Mouse (Mus musculus) left cerebral cortex, adult 9 months (tissue): Measurements from ENCODE around the gene Dip2c.

Experiments used
- DNase-seq, 2 experiments: peaks; one replicate each; pipeline ENCODE4 v3.0.0; 2022; ENCODE audit warnings: low spot score in 2 of 2

Dip2c gene

DNA sequence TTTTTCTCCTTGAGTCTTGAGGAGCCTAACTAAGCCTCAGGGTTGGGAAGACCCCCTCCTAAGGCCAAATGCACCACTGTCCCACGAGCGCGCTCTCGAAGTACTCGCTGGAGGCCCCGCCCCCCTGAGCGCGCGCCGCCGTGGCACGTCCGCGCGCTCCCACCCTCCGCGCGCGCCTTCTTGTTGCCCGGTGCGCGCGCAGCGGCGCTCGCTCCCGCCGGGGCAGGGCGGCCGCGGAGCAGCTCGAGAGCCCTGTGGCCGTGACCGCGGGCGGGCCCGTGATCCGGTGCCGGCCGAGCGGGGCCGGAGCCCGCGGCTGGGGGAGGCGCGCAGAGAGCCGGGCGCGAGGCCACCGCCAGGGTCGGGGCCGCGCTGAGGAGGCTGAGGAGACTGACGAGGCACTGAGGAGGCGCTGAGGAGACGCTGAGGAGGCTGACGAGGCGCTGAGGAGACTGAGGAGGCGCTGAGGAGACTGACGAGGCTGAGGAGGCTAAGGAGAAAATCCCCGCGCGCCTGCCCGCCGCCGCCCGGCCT, at the start of gene Dip2c:
Gene Dip2c, plus strand, starts transcription at position 207 of the 534 bp plus-strand sequence.
- DNase-seq, result peak; percentile 54 to 79

DNA sequence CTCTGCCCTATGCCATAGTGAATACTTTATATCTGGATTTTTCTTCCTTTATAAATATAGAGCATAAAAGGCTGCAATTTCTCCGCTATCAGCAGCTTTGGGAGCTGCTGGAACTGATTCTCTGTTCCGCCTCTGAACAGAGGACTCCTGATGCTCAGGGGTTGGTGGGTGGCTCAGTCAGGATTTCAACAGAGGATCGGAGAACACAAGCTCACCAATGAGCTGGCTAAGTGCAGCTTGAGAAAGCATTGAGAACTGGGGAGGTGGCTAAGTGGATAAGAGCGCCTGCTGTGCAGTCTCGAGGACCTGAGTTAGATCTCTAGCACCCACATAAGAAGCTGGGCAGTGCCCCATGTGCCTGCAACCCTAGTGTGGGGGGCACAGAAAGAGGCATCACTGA, 49.2 kb upstream of the Dip2c start:
- DNase-seq, result peak in 1 of 2 experiments; percentile 15

DNA sequence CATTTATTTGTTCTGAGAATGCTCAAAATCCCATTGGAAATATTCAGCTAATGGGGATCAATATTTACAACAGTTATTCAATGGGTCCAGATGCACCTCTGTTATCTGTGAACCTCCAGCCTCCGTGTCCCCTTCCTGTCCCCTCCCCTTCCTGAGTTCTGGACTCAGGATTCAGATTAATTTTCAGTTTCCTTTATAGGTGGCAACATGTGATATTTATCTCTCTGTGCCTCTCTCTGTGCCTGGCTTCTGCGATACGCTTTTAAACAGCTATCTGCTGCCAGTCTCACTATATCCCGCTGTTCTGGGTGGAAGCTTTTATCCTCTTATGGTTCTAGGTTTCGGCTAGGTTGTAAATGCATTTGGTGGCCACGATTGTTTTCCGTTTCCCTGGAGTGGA, 38.8 kb upstream of the Dip2c start:
- no peak for DNase-seq

GRCm38 (mm10) chr13:9239127-9239526, 37.2 kb upstream of the Dip2c start:
- DNase-seq, result no peak

DNA sequence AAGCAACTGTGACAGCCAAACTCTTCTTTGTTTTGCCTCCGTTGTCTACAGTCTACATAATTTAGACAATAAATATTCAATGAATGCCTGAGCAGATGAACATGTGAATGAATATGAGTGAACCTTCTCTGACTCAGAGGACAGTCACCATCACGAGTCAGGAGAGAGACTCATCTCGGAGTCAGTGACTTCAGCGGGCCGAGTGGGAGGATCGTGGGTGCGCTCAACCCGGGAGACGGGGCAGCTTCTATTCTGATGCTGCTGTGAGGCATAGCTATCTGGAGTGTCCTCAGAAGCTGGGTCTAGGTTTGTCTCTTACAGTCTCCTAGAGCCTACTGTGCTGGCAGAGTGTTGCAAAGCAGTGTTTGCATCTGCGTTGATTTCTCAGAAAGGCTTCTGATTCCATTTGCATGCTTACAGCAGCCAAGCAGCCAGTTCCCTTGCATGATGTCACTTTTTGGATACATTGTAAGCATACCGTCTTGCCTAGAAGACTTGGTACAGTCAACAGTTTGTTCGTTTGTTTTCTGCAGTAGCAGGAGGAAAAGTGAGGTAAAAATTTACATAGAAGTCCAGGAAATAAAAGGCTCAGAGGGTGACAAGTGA, 36.6 kb upstream of the Dip2c start:
- peak; percentile 73 to 86 for DNase-seq

DNA sequence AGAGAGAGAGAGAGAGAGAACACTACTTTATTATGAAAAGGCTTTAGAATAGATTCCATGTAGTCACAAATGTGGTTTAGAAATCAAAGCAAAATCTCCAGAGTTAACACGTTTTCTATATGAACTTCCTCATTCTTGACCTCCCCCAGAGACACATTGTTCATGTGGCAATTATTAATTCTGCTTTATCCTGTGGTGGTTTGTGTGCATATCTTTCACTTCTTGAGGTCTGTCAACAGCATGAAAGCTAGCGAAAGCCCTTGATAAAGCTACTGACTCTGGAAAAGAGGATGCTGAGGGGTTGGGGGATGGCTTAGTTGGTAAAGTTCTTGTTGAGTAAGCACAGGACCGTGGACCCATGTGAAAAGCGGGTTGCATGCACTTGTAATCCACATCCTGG, 14.6 kb upstream of the Dip2c start:
- DNase-seq, result no peak

GRCm38 (mm10) chr13:9265516-9265915, 10.8 kb upstream of the Dip2c start:
- DNase-seq, result no peak

DNA sequence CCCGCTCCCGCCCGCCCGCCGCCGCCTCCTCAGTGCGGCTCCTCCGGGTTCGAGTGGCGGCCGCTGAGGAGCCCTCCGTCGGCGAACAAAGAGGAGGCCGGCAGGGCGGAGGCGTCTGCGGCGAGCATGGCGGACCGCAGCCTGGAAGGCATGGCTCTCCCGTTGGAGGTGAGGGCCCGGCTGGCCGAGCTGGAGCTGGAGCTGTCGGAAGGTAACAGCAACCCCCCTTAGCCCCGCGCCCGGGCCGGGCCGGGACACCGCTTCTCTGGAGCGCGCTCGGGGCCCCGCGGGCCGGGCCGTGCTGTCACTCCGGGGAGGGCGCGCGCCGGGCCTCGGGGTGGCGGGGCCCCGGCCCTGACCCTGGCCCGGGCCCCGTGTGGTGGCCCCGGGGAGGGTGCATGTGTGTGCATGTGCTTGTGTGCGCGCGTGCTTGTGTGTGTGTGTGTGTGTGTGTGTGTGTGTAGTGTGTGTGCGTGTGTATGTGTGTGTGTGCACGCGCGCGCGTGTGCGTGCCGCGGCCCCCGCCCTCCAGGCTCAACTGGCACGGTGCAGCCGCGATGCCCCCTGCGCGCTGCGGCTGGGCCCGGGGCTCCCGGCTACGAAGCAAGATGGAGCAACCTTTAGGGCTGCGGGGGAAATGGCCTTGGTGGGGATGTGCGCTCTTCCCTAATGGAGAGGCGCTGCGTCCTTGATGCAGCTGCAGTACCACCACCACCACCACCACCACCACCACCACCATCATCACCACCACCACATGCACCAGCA, 710 bp downstream of the Dip2c start:
- peak in 1 of 2 experiments; percentile 38 for DNase-seq

DNA sequence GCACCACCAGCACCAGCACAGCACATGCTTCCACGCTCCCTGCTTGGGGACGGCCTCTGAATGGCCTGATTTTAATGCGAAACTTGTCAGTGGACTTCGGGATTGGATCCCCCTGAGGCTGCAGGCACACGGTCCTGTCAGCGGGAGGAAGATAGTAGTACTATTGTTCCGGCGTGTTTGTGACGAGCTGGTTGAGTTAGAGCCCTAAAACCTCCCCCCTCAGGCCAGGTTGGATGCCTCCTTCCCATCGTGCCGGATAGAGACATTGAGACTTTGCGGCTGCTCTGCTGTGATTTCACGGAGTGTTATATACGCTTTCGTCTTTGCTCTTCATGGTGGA, 1.3 kb downstream of the Dip2c start:
- no peak for DNase-seq

DNA sequence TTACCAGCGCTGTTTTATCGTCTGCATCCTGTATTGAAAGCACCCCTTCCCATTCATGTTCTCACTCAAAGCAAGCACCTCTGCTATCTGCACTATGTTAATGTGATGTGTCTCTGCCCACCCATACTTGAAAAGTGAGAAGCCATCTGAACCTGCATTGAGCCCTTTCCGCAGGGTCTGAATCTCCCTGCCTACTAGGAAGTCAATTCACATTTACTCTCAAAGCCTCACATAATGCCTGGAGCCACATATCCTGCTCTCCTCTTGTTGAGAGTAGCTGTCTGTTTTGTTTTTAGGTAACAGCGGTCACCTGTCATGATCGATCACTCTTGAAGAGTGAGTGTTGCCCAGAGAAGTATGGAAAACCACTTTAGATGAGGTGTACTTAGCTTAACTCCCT, 2.3 kb downstream of the Dip2c start:
- no peak for DNase-seq

- peak in 1 of 2 experiments; percentile 46 for DNase-seq
Observed at GRCm38 (mm10) chr13:9283050-9283449, 6.7 kb downstream of the Dip2c start.

DNA sequence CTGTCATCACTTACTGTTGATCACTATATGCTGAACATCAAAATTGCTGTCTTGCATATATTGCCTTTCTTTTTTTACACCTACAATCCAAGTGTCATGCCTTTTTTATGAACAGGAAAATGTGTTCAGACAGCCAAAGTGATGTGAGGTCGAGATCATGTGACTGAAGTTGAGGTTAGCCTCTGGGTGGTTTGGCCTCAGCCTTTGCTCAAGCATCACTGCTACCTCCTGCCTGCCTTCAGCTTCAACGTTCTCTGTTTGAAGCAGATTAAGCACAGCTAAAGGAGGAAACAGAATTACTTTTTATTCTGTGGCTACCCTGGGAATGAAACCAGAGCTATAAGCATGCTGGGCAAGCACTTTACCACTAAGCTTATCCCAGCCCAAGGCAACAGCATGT, 13.6 kb downstream of the Dip2c start:
- no peak for DNase-seq

DNA sequence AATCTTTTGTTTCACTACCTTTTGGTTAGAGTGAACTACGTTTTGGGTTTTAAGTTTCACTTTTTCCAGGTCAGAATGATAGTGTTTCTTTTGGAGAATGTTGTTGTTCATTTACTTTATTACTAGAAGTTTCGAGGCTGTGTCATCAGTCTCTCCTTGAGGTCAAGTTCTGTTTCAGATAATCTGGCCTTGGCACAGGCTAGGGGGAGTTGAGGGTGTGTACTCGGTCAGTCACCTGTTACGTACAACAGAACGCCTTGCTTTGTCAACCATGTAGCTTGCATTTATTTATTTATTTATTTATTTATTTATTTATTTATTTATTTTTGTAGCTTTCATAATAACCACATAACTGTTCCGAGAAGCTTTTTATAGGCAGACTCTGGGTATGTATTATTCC, 20.0 kb downstream of the Dip2c start:
- DNase-seq, result no peak

- DNase-seq, result no peak
Observed at GRCm38 (mm10) chr13:9297266-9297665, 20.9 kb downstream of the Dip2c start.

GRCm38 (mm10) chr13:9297689-9298088, 21.4 kb downstream of the Dip2c start:
- no peak for DNase-seq

DNA sequence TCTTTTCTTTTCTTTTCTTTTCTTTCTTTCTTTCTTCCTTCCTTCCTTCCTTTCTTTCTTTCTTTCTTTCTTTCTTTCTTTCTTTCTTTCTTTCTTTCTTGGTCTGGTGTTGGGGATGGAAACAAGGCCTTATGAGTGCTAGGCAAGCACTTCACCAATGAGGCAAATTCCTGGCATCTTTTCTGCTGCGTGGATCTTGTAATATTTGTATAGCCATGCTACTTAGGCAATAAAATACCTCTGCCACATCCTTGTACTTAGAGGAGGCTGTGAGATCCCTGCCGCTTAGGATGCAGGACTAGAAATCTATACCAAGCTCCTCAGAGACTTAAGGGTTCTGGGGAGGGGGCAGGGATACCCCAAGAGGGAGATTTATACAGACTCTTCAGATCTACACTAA, 23.3 kb downstream of the Dip2c start:
- no peak for DNase-seq

- DNase-seq, result no peak
Observed at GRCm38 (mm10) chr13:9308863-9309262, 32.5 kb downstream of the Dip2c start.

DNA sequence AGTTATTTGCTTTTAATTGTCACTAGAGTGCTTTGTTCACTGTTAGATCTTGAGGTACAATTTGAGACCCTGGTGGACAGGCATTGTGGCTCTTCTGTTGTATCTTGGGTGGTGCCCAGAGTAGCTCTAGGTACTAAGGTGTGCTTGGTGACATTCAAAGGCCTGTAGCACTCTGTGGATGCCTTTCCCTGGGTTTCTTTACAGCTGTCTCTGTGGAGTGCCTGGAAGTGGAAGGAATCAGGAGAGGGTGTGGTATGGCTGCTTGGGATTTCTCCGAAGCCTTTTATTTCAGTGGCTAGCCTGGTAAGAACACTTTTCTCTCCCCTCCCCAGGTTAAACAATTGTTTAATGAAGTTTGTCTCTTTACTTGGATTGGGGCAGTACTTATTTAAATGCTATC, 34.5 kb downstream of the Dip2c start:
- DNase-seq, result no peak

DNA sequence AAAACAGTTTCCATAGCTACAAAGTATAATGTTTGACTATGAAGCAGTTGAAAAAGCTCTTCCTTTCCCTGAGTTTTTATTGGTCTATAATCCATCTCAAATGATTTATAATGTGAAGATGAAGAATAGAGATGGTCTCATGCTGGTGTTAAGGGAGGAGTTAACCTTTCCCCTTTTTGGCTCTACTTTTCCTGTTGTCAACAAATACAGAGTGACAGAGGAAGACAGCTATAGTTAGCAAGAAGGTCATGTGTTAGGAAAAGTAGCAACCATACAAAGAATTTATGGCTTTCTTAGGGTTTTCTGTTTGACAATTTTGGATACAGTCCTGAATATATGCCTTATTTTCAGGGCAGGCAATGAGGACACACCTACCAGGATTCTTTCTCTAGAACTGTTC, 36.6 kb downstream of the Dip2c start:
- DNase-seq, result no peak

GRCm38 (mm10) chr13:9314099-9314712, 37.9 kb downstream of the Dip2c start:
- DNase-seq, result no peak

GRCm38 (mm10) chr13:9314713-9315112, 38.4 kb downstream of the Dip2c start:
- no peak for DNase-seq

DNA sequence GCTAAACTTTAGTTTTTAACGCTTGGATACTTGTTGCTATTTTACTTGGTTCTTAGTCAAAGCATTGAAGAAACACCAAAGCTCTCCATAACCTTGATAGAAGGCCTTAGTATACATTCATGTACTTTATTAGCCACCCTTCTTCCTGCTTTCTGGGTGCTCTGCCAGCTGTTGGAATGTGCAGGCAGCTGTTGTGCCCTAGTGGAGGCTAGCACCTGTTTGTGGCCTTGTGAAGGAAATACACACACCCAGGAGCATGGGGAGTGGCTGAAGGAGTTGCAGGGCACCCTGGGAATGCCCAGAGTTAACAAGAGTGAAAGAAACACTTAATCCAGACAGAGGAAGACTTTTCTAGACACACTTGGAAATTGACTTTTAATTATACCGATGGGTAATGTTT, 43.4 kb downstream of the Dip2c start:
- DNase-seq, result no peak

GRCm38 (mm10) chr13:9325262-9325661, 48.9 kb downstream of the Dip2c start:
- DNase-seq, result no peak
